Mouse (Mus musculus) adrenal gland, postnatal 25 days (tissue): ENCODE data around the gene Gm13941. TPM values are rescaled to one million over a fixed set of nuclear protein-coding genes. Genes with fewer than 3 reads are reported as not detected.

Experiments used
- DNase-seq: peaks from one replicate; pipeline ENCODE4 v3.0.0; 2021; ENCODE audit warnings: mixed read lengths
- long read RNA-seq: library from polyadenylated mRNA; stranded (forward); transcript quantifications from one replicate; pipeline ENCODE4 v2.0.0, GENCODE M21; 2021
- total RNA-seq: library from RNA; stranded (reverse); gene quantifications from 2 replicates; pipeline ENCODE4 v1.2.3, GENCODE M21; 2021

Gene Gm13941
- not detected in 2 replicates for total RNA-seq
- long read RNA-seq, result 0 reads

GRCm38 (mm10) chr2:111105882-111106281, at the start of gene Gm13941:
Gene Gm13941 (minus strand): TSS chr2:111105982.
- no peak for DNase-seq

DNA sequence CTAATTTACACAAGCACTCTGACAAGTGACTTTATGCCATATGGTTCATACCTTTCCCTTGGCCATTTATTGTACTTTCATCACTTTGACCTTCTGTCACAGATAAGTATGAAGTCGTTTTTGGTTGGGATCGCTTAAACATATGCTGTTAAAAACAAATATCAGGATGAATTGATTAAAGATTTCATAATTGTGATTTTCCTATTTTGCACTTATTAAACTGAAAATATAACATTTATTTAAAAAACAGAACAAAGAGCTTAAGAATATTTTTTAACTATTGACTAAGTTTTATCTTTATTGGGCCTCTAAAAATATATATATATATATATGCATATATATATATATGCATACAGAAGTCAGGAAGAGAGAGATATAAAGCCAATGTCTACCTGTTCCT, 47.1 kb upstream of the Gm13941 start, which contains the start of gene Gm15130:
Gene Gm15130, minus strand, starts transcription at position 101 of the 400 bp plus-strand sequence.
- DNase-seq, result no peak

- DNase-seq, result no peak
Observed at GRCm38 (mm10) chr2:111135739-111136138, 30.0 kb upstream of the Gm13941 start.

DNA sequence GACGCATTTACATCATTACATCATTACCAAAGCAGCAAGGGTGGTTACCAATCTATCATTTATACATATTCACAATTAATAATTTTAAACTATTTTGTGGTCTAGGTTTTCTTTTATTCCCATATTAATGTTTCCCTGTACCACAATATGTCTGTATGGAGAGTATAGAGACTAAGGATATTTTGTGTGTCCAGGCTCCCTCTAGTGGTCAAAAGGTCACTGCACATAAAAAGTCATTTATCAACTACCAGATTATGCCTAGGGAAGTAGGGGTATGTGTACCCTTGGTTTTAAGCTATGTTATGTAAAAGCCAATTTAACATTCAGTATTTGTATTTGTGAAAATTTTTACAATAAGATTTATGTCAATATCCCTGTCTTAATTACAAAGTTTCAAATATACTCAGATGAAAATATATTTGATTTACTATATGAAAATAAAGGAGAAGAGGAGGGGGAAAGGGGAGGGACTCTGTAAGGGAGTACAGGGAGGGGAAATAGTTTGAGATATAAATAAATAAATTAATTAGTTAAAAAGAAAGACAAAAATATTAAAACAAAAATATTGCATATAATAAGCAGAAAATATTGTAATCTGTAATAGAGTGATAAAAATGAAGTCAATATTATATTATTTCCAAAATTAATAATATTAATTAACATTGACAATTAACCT, 47.1 kb downstream of the Gm13941 start:
- DNase-seq, result no peak

Other genes with a start within 250 kb of the Gm13941 start
- 0.12 TPM in 1 of 2 replicates, not detected in the other for gene Ano3, start 155.1 kb downstream of the Gm13941 start, total RNA-seq
- gene Gm15130, start 47.0 kb upstream of the Gm13941 start, total RNA-seq, result not detected in 2 replicates
- gene 4930430A15Rik, start 123.6 kb upstream of the Gm13941 start, total RNA-seq, result not detected in 2 replicates
- gene Olfr1275, start 129.3 kb upstream of the Gm13941 start, total RNA-seq, result not detected in 2 replicates
- not detected in 2 replicates for gene Olfr1276, start 148.5 kb upstream of the Gm13941 start, total RNA-seq
- gene Olfr1277, start 168.1 kb upstream of the Gm13941 start, total RNA-seq, result not detected in 2 replicates
- not detected in 2 replicates for gene Olfr1278, start 184.2 kb upstream of the Gm13941 start, total RNA-seq
- gene Olfr1279, start 194.7 kb upstream of the Gm13941 start, total RNA-seq, result not detected in 2 replicates
- not detected in 2 replicates for gene Olfr1280, start 208.0 kb upstream of the Gm13941 start, total RNA-seq
- not detected in 2 replicates for gene Olfr1281, start 220.5 kb upstream of the Gm13941 start, total RNA-seq
- not detected in 2 replicates for gene Olfr1282, start 230.1 kb upstream of the Gm13941 start, total RNA-seq